Mouse (Mus musculus) ES-E14 (cell line): ENCODE measurements at regions not wholly inside any gene's neighbourhood (a gene's known extent, or its start where the extent isn't known, plus 50 kb on each side); places are given as distances from the start of the nearest gene placed in this dataset.

ENCODE experiments used
- DNase-seq: peaks from one replicate; pipeline ENCODE4 v3.0.0-alpha.2; 2013; ENCODE audit warnings: low read depth, low spot score
- H3K27ac ChIP-seq: 2 replicates; pipeline ENCODE4 v1.5.1; 2012; ENCODE audit warnings: low read depth, mild to moderate bottlenecking, low read length, moderate library complexity, mixed read lengths; ENCODE audit not compliant: poor library complexity, insufficient read depth, severe bottlenecking
- H3K36me3 ChIP-seq: 2 replicates; pipeline ENCODE4 v1.6.1; 2012; ENCODE audit warnings: mild to moderate bottlenecking, low read length, moderate library complexity, mixed read lengths; ENCODE audit not compliant: control insufficient read depth, poor library complexity, insufficient read depth, severe bottlenecking
- H3K4me1 ChIP-seq, 2 experiments: fragments of 150-350 bp in 1 of 2; sonication (generic) in 1 of 2; 2 replicates each; pipeline ENCODE4 v1.6.1; 2012; ENCODE audit warnings: low read length in 2 of 2, mild to moderate bottlenecking in 1 of 2, mixed read lengths in 1 of 2; ENCODE audit not compliant: control insufficient read depth in 2 of 2, insufficient read depth in 2 of 2, poor library complexity in 1 of 2
- H3K4me3 ChIP-seq, 2 experiments: fragments of 150-350 bp in 1 of 2; sonication (generic) in 1 of 2; 2 replicates each; pipeline ENCODE4 v1.5.1; 2012; ENCODE audit warnings: low read length in 2 of 2, low read depth in 1 of 2, mild to moderate bottlenecking in 1 of 2, mixed read lengths in 1 of 2; ENCODE audit not compliant: insufficient read depth in 1 of 2, poor library complexity in 1 of 2, severe bottlenecking in 1 of 2
- H3K9ac ChIP-seq: 2 replicates; pipeline ENCODE4 v1.6.1; 2012; ENCODE audit warnings: low read depth, mild to moderate bottlenecking, low read length, mixed read lengths; ENCODE audit not compliant: poor library complexity, insufficient read depth, severe bottlenecking
- H3K9me3 ChIP-seq: fragments of 150-350 bp; sonication (generic); 2 replicates; pipeline ENCODE4 v1.6.1; 2012; ENCODE audit warnings: low read depth, mild to moderate bottlenecking, low read length; ENCODE audit not compliant: control insufficient read depth, insufficient read depth
- CHD2 ChIP-seq: IDR thresholded peaks from 2 replicates; pipeline ENCODE4 v1.6.1; 2014; ENCODE audit warnings: mild to moderate bottlenecking, low read depth, low read length, inconsistent platforms
- HCFC1 ChIP-seq: IDR thresholded peaks from 2 replicates; pipeline ENCODE4 v1.6.1; 2012; ENCODE audit warnings: low read length, inconsistent platforms, borderline replicate concordance; ENCODE audit not compliant: insufficient read depth
- MAFK ChIP-seq: IDR thresholded peaks from 2 replicates; pipeline ENCODE4 v1.6.1; 2014; ENCODE audit warnings: mild to moderate bottlenecking, low read depth, low read length, inconsistent platforms; ENCODE audit not compliant: insufficient read depth
- ZC3H11A ChIP-seq: IDR thresholded peaks from 2 replicates; pipeline ENCODE4 v1.6.1; 2012; ENCODE audit warnings: low read depth, mild to moderate bottlenecking, inconsistent platforms, low read length, borderline replicate concordance
- ZNF384 ChIP-seq: IDR thresholded peaks from 2 replicates; pipeline ENCODE4 v1.6.1; 2012; ENCODE audit warnings: low read depth, low read length, inconsistent platforms
- in situ Hi-C, 2 experiments: fragments of 600-800 bp; cut with MboI; formaldehyde crosslinking; loops; one replicate each; pipeline ENCODE4 v1.15.1; 2025; ENCODE audit warnings: low sequenced_read_pairs in 2 of 2, inconsistent platforms in 1 of 2; ENCODE audit not compliant: unreplicated experiment in 2 of 2

- no peaks in the 10 kb centered on the region; the same call in 1 of the 2 replicates for H3K36me3 ChIP-seq
- no peak for DNase-seq
- H3K27ac ChIP-seq: no peak overlapping the region
- in situ Hi-C loops: no loop called here
- H3K4me3 ChIP-seq: no peak overlapping the region
- no peak overlapping the region for H3K9ac ChIP-seq
- no peaks in the 10 kb centered on the region for H3K9me3 ChIP-seq
- TF ChIP-seq HCFC1 (no peak), MAFK (no peak), ZNF384 (no peak), CHD2 (no peak), ZC3H11A (no peak)
- no peaks in the 10 kb centered on the region for H3K4me1 ChIP-seq
Measured at GRCm38 (mm10) chr1:71821099-71821498, 168.1 kb upstream of the Fn1 start.

GRCm38 (mm10) chr1:71816306-71816705 is 163.3 kb upstream of the Fn1 start:
- in situ Hi-C loops: no loop called here
- Histone ChIP-seq H3K27ac (no peak overlapping the region), H3K9me3 (no peaks in the 10 kb centered on the region), H3K36me3 (no peaks in the 10 kb centered on the region; the same call in 1 of the 2 replicates), H3K9ac (no peak overlapping the region), H3K4me1 (no peaks in the 10 kb centered on the region), H3K4me3 (no peak overlapping the region)
- TF ChIP-seq ZC3H11A (no peak), MAFK (no peak), HCFC1 (no peak), ZNF384 (no peak), CHD2 (no peak)
- no peak for DNase-seq

DNA sequence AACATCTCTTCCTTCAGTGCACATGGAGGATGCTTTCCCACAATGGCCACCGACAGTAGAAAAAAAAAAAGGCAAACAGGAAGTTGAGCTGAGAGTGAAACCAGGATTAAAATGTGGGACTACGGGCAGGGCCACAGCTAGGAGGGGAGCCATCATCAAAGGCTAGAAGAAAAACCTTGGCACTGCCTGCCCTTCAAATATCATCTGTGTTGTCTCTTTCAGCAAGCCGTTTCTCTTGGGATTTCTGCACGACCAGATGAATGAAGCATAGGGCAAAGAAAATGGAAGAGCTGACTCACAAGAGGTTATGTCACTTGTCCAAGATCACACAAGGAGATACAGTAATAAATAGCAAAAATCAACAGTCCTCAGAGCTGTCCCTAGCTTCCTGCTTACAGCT is 161.1 kb upstream of the Fn1 start:
- no peak overlapping the region for H3K4me3 ChIP-seq
- no peak overlapping the region for H3K27ac ChIP-seq
- in situ Hi-C loops: no loop called here
- DNase-seq: no peak
- H3K4me1 ChIP-seq: no peaks in the 10 kb centered on the region
- no peak overlapping the region for H3K9ac ChIP-seq
- no peaks in the 10 kb centered on the region for H3K9me3 ChIP-seq
- no peaks in the 10 kb centered on the region; the same call in 1 of the 2 replicates for H3K36me3 ChIP-seq
- no peak for TF ChIP-seq HCFC1
- no peak for TF ChIP-seq ZC3H11A
- TF ChIP-seq MAFK: no peak

DNA sequence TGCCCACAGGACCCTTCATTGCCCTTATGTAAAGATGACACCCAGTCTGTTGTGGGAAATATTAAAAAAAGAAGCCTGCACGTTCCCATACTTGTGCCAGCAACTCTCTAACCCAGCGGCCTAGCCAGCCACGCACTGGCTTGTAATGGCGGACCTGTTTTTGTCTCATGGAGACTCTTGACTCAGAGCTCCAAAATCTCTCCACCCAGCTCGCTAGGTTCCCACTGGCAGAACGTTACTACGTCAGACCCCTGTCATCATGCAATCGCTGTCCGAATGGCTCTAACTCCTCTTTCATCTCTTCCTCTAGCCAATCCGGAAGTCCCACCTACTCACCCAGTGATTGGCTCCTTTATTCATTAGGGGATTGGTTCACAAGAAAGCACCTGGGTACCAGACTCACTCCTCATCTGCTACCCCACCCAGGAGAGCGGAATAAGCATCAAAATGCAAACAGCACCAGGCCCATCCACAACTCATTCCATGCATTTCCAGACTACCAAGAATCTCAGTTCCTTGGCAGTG is 159.2 kb upstream of the Fn1 start:
- H3K9ac ChIP-seq: no peak overlapping the region
- in situ Hi-C loops: no loop called here
- H3K4me3 ChIP-seq: peak overlapping the region in 1 of 2 experiments; percentile 40; a peak in 1 of 4 replicates
- H3K4me1 ChIP-seq: no peaks in the 10 kb centered on the region
- H3K27ac ChIP-seq: no peak overlapping the region
- no peaks in the 10 kb centered on the region for H3K36me3 ChIP-seq
- no peak for TF ChIP-seq CHD2
- no peak for TF ChIP-seq ZC3H11A
- TF ChIP-seq HCFC1: no peak
- no peak for TF ChIP-seq ZNF384
- no peak for TF ChIP-seq MAFK
- no peaks in the 10 kb centered on the region for H3K9me3 ChIP-seq
- peak; percentile 12 for DNase-seq
